Mouse (Mus musculus) megakaryocyte progenitor cell, adult 5-6 weeks (primary cell): ENCODE results near the gene Exoc6. TPM values are rescaled to one million over a fixed set of nuclear protein-coding genes. Genes with fewer than 3 reads are reported as not detected.
"Not testable (repeated sequence)": the region's sequence is repeated elsewhere in the genome, so short reads cannot be mapped to it uniquely, and the experiment has no call there.

Experiments used
- ATAC-seq: replicated peaks from 2 replicates; pipeline ENCODE4 v1.8.0; 2016; ENCODE audit warnings: mild to moderate bottlenecking, moderate TSS enrichment, inconsistent platforms; ENCODE audit not compliant: poor library complexity
- total RNA-seq, 2 experiments: library from RNA; stranded (forward) in 1 of 2; stranded (reverse) in 1 of 2; fragments of 157-497, 149-512 nt in 1 of 2; fragments of 200-1000 nt in 1 of 2; gene quantifications; 2 replicates each; pipeline versions ENCODE4 v1.2.3 to v1.2.4; 2015 to 2017

Exoc6 gene
- total RNA-seq, 2 experiments from 2014 or later: 57.3 to 75.7 TPM

DNA sequence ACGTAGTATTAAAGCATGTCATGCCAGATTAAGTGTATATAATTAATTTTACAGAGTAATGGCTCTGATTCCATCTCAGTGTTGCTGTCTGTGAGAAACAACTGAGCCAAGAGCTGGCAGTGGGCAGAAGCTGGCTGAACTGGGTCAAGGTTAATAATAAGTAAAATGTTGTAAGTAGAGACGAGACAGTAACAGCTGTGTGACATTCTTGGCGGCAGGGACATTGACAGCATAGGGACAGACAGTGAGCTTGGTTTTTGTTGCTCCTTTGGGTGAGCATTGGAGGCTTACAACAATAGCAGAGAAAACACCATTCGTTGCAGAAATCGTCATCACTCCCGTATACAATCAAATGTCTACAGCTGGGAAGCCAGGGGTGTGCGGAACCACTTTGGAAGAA is 13.8 kb upstream of the Exoc6 start:
- no peak for ATAC-seq

DNA sequence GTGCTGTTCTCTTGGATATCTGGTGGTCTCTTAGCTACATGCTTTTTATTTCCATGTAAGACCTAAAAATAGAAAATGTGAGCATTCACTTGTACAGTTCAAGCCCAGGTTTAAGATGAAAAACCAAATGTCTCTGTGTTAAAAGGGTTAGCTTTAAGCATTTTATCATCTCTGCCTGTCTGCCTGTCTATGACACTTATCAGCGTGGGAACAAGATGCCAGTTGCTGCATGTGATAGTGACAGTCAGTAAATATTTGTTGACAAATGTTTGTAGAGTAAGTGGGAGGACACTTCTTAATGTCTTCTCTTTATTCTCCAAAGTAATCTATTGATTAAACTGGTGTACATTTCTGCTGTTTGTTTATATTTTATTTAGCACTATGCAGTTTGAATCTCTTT is 12.5 kb upstream of the Exoc6 start:
- ATAC-seq: peak; percentile 49; the same call in 1 of the 2 replicates

DNA sequence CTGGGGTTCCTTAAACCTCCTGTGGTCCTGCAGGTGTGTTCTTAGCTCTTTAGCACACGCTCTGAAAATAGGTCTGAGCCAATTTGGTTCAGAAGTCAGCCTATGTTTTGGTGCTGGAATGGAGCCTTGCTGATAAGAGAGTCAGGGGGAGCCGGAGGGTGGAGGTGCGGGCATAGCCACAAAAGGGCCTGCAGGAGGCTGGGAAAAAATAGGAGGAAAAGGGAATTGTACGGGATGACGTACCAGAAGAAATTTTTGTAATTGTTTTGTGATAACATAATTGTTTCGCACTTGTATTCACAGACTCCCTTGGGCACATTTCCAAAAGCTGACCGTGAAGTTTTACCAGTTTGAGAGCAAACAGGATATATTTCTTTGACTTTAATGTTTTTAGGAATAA is 10.0 kb upstream of the Exoc6 start:
- ATAC-seq: no peak

DNA sequence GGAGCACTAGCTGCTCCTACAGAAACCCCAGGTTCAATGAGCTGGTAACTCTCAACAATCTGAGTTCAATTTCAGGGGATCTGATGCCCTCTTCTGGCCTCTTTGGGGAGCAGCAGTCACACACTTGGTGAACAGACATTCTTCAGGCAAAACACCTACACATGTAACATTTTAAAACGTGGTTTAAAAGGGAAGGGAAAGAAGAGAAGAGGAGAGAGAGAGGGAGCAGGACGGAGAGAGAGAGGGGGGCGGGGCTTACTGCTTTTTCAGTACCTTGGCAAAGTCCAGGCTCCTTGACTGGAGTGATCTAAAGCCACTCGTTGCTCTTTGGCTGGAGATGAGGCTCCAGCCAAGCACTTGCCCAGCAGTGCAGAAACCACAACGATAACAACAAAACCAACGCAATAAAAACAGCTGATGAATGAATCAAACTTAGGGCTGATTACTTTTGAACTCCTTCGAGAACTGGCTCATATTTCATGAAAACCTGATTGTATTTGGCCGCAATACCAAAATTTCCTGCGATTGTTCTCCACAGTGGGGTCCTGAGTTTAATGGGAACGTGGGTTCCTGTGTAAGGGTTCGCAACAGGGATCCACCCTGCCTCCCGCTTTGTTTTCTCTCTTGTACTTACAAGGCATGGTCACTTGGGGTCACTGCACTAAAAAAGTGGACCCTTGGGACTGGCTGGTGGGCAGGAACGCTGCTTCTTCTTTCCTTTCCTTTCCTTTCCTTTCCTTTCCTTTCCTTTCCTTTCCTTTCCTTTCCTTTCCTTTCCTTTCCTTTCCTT is 6.5 kb upstream of the Exoc6 start:
- ATAC-seq: peak; percentile 85

DNA sequence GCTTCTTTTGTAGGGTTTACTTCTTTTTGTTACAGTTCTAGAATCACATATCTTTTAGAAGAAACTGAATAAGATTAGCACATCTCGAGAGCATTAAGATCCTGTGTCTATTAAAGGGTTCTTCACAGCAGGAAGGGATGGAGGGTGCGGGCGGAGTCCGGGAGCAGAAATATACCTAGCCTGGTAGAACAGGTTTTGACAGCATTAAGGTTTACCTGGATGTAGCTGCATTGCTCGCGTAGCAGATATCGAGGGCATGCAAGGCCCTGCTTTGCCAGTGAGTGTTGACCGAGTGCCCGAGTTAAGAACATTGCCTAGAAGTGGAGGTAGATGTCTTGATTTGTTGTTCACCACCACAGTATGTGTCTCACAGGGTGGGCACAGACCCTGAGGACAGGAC is 5.7 kb upstream of the Exoc6 start:
- ATAC-seq: no peak

DNA sequence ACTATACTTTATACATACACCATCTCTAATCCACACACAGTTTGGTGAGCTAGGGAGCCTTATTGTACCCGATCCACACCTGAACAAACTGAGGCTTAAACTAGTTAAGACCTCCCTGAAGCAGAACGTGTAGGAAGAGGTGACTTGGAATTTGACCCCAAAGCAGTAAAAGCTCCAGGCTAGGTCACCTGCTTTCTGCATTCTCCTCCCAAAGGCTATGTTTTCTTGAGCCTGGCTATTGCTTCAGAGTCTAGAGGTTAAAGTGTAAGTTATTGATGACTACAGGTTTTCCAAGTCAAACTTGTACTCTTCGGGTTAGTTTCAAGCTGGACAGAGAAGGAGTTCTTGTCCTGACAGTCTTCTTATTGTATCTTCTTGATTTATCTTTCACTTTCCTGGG is 5.0 kb upstream of the Exoc6 start:
- no peak for ATAC-seq

DNA sequence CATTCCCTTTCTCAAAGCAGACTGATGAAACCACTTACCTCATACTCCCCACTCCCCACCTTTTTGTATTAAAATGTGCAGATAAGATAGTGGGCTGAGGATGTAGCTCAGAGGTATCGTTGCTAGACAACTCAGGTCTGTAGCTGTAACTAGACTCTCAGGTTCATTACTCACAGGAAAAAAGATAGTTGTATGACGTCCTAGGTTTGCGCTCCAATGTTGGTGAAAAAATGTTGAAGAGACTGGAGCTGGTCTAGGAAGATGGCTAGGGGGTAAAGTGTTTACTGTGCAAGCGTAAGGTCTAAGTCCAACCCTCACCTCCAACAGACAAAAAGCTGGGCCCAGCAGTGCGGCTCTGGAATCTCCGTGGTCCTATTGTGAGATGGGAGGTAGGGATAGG is 4.5 kb upstream of the Exoc6 start:
- ATAC-seq: no peak

DNA sequence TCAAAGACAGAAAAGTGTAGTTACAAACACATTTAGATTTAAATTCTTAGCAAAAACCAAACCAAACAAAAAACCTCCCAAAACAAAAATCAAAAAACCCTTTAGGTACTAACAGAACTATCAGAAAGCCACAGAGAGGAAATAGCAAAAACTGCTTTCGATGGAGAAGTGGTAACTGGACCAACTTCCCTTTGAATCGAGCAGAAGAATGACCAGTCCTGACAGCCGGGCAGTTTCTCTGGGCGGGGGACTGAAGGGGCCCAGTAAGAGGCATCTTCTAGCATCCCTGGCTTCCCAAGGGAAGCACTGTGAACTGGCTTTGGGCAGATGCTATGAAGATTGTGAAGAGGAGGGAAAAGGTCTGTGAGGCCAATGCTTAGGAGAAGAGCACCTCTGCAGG is 3.4 kb upstream of the Exoc6 start:
- no peak for ATAC-seq

DNA sequence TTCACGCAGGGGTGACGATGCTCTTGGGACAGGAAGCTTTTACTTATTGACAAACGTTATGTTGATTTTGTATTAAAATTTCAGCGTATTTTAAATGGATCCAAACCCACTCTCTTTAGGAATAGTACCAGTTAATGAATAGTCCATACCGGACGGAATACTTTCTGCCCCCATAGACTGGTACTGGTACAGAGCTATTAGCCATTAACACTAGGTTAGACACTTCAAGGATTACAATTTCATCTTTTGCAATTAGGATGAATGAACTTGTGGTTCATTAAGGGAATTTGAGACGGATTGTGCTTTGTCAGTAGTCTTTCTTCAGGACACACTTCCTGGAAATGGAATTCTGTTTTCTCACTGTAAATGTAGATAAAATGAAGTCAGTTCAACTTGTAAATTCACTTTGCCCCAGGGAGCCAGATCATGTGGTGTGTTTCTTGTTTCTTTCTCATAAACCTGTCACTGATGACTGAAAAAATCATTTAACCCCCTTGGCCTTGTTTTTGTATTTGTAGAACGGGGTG is 885 bp downstream of the Exoc6 start:
- no peak for ATAC-seq

DNA sequence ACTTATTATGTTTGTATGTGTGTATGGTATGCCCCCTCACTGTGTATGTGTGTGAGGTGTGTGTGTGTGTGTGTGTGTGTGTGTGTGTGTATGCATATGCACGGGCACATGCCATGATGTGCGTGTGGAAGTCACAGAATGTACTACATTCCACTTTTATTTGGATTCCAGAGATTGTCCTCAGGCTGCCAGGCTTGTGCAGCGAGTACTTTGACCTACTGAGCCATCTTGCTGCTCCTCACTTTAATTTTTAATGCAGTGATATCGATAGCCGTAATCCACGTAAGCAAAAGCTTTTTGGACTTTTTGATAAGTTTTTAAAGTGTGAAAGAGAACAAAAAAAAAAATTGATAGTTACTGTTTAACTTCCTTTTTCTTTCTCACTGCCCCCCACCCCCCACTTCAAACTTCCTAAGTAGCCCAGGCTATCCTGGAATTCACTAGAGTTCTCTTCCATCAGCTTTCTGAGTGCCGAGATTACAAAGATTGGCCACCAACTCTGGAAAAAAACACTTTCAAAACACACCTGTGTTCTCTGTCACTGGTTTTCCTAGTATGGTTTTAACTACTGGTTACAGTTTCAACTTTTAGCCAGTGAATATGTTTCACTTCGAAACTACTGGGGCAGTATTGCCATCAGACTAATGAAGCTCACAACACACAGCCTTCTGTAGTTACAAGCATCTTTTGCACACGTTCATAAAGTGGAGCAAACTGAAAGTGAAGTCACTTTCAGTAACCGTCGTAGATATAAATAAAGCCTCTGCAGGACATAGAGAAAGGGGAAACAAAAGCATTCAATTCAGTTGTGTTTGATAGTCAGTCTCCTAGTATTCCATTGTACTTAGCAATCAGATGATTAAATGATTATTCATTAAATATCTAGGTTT is 3.4 kb downstream of the Exoc6 start:
- peak; percentile 32 for ATAC-seq

DNA sequence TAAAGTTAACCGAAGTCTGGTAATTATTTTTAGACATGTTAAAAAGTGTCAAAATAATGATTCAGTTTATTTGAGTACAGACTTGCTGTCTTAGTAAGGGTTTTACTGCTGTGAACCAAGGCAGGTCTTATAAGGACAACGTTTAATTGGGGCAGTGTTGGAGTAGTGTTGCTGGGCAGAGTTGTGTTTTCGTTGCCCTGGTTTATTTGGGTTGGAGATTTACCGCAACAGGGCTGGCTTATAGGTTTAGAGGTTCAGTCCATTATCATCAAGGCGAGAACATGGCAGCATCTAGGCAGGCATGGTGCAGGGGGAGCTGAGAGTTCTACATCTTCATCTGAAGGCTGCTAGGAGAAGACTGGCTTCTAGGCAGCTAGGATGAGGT is 4.0 kb downstream of the Exoc6 start:
- not testable (repeated sequence) for ATAC-seq

DNA sequence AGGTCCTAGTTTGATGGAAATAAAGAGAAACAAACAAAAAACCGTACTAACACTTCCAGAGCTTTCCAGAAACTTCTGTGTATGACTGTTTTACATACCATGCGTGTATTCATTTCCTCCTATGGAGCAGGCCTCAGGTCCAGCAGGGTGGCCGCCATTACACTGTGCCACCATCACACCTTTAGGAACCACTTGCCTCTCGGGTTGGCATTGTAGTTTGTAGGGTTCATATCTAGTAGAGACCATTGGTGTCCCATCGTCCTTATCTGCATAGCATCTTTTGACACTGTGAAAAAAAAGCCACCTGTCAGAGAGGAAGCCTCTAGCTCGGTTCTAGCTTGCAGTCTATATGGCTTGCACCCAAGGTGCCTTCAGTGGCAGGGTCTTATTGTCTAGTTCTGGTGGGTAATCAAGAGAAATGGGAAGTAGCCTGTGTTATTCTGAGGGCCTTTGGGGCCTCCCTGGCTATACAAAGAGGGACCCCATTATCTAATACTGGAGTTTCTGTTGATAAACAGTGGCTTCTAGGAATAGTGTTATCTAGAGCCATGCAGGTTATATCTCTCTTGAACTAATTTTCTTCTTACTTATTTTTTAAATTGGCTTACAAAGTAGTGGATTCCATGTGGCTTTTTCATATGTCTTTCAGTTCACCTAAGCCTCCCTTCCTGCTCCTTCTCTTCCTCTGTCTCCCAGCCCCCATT is 5.8 kb downstream of the Exoc6 start:
- peak; percentile 12 for ATAC-seq

DNA sequence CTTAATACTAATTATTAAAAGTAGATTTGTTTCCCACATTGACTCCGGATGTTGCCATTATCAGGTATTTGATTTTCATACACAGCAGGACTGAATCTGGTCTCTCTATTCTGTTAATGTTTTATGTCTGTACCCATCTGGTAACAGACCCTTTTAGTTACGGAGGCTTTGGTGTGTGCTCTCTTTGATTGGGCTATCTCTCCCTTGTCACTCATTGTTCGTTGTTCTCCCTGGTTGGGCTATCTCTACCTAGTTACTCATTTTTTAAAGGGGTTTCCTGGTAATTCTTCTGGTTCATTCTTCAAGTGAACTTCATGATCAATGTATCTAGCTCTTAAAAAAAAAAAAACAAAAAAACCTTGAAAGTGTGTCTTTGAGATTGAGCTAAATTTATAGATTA is 7.7 kb downstream of the Exoc6 start:
- ATAC-seq: no peak

DNA sequence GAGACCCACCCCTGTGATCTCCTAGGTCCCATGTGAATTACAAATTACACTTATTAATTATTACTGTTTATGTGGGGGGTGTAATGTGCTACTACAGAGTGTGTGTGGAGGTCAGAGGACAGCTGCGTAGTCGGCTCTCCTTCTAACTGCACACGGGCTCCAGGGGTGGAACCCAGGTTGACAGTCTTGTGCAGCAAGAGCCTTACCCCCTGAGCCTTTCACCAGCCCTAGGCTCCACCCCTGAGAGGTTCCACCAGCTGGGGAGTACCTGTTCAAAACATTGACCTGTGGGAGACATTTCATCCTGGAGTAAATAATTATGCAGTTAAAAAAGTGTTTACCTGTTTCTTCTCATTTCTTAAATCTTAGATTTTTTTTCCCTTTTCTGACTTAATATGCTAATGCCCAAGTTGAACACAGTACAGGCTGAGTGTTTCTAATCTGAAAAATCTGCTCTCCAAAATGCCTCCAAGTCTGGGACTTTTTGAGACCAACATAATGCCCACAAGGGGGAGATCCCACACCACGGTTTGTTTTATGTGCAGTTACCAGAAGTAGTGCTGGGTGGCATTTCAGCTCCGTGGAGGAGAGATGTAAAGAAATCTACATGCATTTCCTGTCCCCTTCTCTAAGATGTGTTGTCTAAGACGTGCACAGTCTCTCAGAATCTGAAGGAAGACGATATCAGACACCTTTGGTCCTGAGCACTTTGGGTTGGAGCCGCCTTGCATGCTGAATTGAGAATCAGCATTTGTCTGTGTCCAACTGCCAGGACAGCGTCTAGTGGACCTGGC is 9.3 kb downstream of the Exoc6 start:
- peak; percentile 50 for ATAC-seq

DNA sequence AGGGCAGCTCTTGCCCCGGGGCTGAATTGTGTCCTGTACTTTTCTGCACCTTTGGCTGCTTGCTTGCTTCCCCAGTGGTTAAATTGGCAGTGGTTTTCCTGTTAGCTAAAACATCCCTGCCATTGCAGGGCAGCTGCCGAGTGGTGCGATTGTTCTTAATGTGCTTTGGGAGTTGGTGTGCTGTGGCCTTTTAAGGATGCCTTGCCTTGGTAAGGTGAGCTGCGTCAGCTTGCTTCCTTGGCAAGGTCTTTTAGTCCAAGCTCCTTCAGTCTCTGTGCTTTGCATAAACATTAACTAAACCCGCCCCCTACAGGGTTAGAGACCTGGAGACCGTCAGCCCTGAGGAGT is 9.8 kb downstream of the Exoc6 start:
- peak; percentile 1; the same call in 1 of the 2 replicates for ATAC-seq

DNA sequence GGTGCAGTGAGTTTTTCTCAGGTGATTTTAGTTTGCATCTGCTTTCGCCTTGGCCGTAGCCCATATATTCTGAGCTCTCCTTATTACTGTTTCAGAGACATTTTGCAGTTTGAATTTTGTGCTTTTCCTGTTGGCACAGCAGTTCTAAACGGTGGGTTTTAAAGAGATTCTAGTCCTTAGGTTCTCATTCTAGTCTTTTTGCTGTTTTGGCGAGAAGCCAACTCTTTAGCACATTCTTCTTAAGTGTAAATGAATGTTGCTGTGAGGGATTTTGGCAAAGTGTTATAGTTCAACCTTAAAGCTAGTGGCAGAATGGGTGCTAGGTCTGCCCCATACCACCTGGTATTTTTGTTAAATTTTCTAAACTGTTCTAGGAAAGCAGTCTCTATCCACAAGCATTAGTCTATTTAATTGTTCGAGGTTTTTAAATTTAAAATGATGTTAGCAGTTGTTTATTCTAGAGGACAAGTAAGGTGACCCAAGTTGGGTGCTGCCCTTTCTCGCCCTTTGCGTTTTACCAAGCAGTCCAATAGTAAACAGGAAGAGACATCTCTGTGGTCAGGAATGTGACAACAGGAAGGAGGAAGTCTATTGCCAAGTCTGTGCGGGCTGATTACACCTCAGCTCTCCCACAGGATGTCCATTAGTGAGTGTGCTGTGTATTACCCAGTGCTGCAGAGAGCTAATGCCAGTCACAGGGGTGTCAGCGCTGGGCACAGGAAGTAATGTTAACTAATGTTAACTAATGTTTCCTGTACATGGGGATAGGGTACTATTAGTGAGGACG is 11.1 kb downstream of the Exoc6 start:
- ATAC-seq: peak; percentile 85

DNA sequence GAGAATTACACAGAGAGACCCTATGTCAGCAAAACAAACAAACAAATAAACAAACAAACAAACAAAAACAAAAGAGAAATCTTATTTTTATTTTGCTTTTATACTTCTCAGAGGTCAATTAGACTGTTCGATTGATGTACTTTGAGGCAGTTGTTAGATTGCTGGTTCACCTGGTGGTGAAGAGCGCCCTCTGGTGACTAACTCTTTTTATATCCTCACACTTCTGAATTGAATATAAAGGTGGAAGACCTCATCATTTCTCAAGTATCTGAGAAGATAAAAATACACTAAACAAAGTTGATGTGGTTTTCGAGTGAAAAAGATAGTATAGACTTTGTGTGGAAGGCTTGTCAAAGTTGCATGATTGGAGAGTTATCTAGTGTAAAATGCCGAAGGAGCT is 13.5 kb downstream of the Exoc6 start:
- peak; percentile 23; the same call in 1 of the 2 replicates for ATAC-seq

DNA sequence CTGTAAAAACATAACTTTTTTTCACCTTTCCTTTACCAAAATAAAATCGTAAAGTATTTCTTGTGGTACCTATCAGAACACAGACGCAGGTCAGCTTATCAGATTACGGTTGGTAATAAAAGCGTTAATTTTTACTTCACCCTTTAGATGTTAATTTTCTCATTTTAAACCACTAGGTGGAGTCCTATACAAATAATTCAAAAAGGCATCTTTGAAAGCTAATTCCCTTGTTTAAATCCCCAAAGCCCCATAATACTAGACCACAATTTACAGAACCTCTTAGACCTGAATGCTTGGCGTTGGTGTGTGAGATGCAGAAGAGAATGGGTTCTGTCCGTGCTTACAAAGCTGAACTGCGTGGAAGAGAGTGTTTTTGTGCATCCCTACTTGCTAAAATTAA is 15.6 kb downstream of the Exoc6 start:
- ATAC-seq: peak; percentile 30

DNA sequence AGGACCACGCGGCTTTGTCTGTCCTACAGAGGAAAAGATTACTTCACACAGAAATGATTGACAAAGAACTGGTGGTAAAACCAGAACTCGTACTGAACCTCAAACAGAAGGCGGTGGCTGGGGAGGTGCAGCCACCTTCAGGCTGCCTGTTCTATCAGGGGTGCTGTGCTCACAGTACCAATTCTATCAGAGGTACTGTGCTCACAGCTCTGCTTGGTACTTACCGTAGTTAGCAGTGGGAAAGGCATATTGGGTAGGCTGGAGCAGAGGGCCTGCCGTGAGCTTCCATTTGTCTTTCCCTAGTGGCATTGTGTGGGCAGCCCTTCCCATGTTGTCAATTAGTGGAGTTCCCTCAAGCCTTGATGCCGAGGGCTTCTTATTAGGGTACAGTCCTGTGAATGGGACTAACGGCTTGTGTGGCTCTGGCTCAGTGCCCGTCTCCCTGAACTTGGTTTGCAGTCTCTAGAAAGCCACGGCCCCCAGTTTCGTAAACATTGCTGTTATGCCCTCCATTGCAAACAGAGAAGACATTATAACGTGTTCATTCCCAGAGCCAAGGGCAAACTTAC is 19.1 kb downstream of the Exoc6 start:
- ATAC-seq: peak; percentile 41
